Mouse (Mus musculus) neural tube, embryonic 13.5 days (tissue): ENCODE data around the gene Fig4. TPM values are rescaled to one million over a fixed set of nuclear protein-coding genes. Genes with fewer than 3 reads are reported as not detected.

Experiments used
- ATAC-seq: fragments of 200-750 bp; cut with Nextera tagmentation; 2 replicates; pipeline ENCODE4 v1.8.0; 2017; ENCODE audit warnings: low read depth, mild to moderate bottlenecking, moderate TSS enrichment, moderate library complexity
- H3K27ac ChIP-seq: fragments of 300-500 bp; sonication (generic); replicated peaks from 2 replicates; pipeline ENCODE4 v1.5.1; 2015; ENCODE audit warnings: moderate library complexity, mild to moderate bottlenecking, inconsistent platforms
- H3K27me3 ChIP-seq: fragments of 300-500 bp; sonication (generic); 2 replicates; pipeline ENCODE4 v1.6.1; 2015; ENCODE audit warnings: mild to moderate bottlenecking, inconsistent platforms
- H3K36me3 ChIP-seq: fragments of 300-500 bp; sonication (generic); 2 replicates; pipeline ENCODE4 v1.6.1; 2015; ENCODE audit warnings: mild to moderate bottlenecking, inconsistent platforms
- H3K4me1 ChIP-seq: fragments of 300-500 bp; sonication (generic); replicated peaks from 2 replicates; pipeline ENCODE4 v1.6.1; 2015; ENCODE audit warnings: inconsistent platforms
- H3K4me2 ChIP-seq: fragments of 300-500 bp; sonication (generic); 2 replicates; pipeline ENCODE4 v1.6.1; 2015; ENCODE audit warnings: inconsistent platforms, mild to moderate bottlenecking, moderate library complexity
- H3K4me3 ChIP-seq: fragments of 300-500 bp; sonication (generic); 2 replicates; pipeline ENCODE4 v1.5.1; 2015; ENCODE audit warnings: mild to moderate bottlenecking, inconsistent platforms
- H3K9ac ChIP-seq: fragments of 300-500 bp; sonication (generic); 2 replicates; pipeline ENCODE4 v1.6.1; 2015; ENCODE audit warnings: moderate library complexity, mild to moderate bottlenecking, inconsistent platforms
- H3K9me3 ChIP-seq: fragments of 300-500 bp; sonication (generic); 2 replicates; pipeline ENCODE4 v1.6.1; 2016; ENCODE audit warnings: inconsistent platforms
- WGBS: fragments of 180-500 bp; shearing (Covaris S2); methylation state at CpG from one replicate; pipeline ENCODE4 v1.1.7; 2015; 5-methylcytosine and 5-hydroxymethylcytosine counted together
- polyA plus RNA-seq: library from polyadenylated mRNA; unstranded; fragments of >200 nt; fragmentation: Nextera tagmentation; extraction: Ambion mirVana; gene quantifications from 2 replicates; pipeline ENCODE4 v1.2.1, GENCODE M21; 2015

Gene Fig4
- polyA plus RNA-seq, 1 experiment from 2014 or later = 30.9 TPM

- no peak for ATAC-seq
- Histone ChIP-seq H3K27ac (no peak overlapping the region), H3K4me3 (no peak overlapping the region), H3K9me3 (no peaks in the 10 kb centered on the region), H3K4me1 (peaks cover 10% of the 10 kb centered on the region), H3K9ac (no peak overlapping the region), H3K36me3 (no peaks in the 10 kb centered on the region), H3K4me2 (no peak overlapping the region), H3K27me3 (no peaks in the 10 kb centered on the region)
- WGBS = 89% methylated on average over 4 of the region's 4 CpGs
These were observed 151.2 kb downstream of the Fig4 start for GRCm38 (mm10) chr10:41151901-41152300.

GRCm38 (mm10) chr10:41151441-41151840 lies 151.6 kb downstream of the Fig4 start:
- H3K4me2 ChIP-seq = no peak overlapping the region
- no peak overlapping the region for H3K4me3 ChIP-seq
- H3K27me3 ChIP-seq = no peaks in the 10 kb centered on the region; the same call in 1 of the 2 replicates
- ATAC-seq = no peak
- H3K4me1 ChIP-seq = peaks cover 10% of the 10 kb centered on the region
- H3K9me3 ChIP-seq = no peaks in the 10 kb centered on the region
- 69% methylated on average over 18 of the region's 18 CpGs for WGBS
- H3K9ac ChIP-seq = no peak overlapping the region
- H3K27ac ChIP-seq = no peak overlapping the region
- H3K36me3 ChIP-seq = no peaks in the 10 kb centered on the region

DNA sequence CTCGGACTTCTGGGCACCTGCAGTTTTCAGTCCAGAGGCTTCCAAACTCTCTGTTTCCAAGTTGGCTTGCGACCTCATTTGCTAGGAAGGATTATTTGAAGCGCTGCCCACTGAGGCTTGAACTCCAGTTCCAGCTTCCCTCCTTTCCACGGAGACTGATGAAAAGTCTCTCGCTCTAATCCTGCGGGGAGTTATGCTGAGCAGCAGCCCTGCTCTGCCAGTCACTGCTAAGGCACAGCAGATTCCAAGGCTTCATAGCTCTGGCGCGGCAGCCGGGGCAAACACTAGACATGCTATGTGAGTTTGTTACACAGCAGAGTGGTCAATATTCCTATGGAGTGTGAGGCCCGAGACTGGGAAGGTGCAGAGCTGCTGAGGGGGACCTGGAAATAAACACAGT lies 152.0 kb downstream of the Fig4 start:
- H3K4me2 ChIP-seq = no peak overlapping the region
- peaks cover 10% of the 10 kb centered on the region for H3K4me1 ChIP-seq
- no peak overlapping the region for H3K4me3 ChIP-seq
- no peaks in the 10 kb centered on the region for H3K9me3 ChIP-seq
- no peak overlapping the region for H3K27ac ChIP-seq
- 78% methylated on average over 10 of the region's 10 CpGs for WGBS
- ATAC-seq = no peak
- H3K27me3 ChIP-seq = no peaks in the 10 kb centered on the region; the same call in 1 of the 2 replicates
- no peaks in the 10 kb centered on the region for H3K36me3 ChIP-seq
- H3K9ac ChIP-seq = no peak overlapping the region

GRCm38 (mm10) chr10:41150496-41150895 lies 152.6 kb downstream of the Fig4 start:
- Histone ChIP-seq H3K4me3 (no peak overlapping the region), H3K27ac (no peak overlapping the region), H3K9me3 (no peaks in the 10 kb centered on the region), H3K4me2 (no peak overlapping the region), H3K4me1 (peaks cover 10% of the 10 kb centered on the region), H3K9ac (no peak overlapping the region), H3K36me3 (no peaks in the 10 kb centered on the region), H3K27me3 (no peaks in the 10 kb centered on the region; the same call in 1 of the 2 replicates)
- no peak for ATAC-seq
- 78% methylated on average over 2 of the region's 2 CpGs for WGBS

- no peaks in the 10 kb centered on the region for H3K36me3 ChIP-seq
- peaks cover 10% of the 10 kb centered on the region for H3K4me1 ChIP-seq
- no peak overlapping the region for H3K4me3 ChIP-seq
- ATAC-seq = no peak
- H3K9me3 ChIP-seq = no peaks in the 10 kb centered on the region
- H3K4me2 ChIP-seq = no peak overlapping the region
- H3K27me3 ChIP-seq = no peaks in the 10 kb centered on the region; the same call in 1 of the 2 replicates
- no peak overlapping the region for H3K9ac ChIP-seq
- 80% methylated on average over 3 of the region's 3 CpGs for WGBS
- H3K27ac ChIP-seq = no peak overlapping the region
These were observed 153.8 kb downstream of the Fig4 start for GRCm38 (mm10) chr10:41149307-41149706.

GRCm38 (mm10) chr10:41146141-41146540 lies 156.9 kb downstream of the Fig4 start:
- Histone ChIP-seq H3K27ac (no peak overlapping the region), H3K36me3 (no peaks in the 10 kb centered on the region), H3K9ac (no peak overlapping the region), H3K27me3 (no peaks in the 10 kb centered on the region; the same call in 1 of the 2 replicates), H3K4me3 (no peak overlapping the region), H3K4me2 (no peak overlapping the region), H3K4me1 (peaks cover 4% of the 10 kb centered on the region), H3K9me3 (no peaks in the 10 kb centered on the region)
- WGBS = 64% methylated on average over 2 of the region's 2 CpGs
- no peak for ATAC-seq

Other genes starting within 250 kb of the Fig4 start
- 0.22 TPM in 1 of 2 replicates, not detected in the other for gene Gpr6, start 231.0 kb downstream of the Fig4 start, polyA plus RNA-seq
- 0.10 and 0.17 TPM in 2 replicates for gene Ak9, start 720 bp upstream of the Fig4 start, polyA plus RNA-seq
- gene Zbtb24, start 147.1 kb upstream of the Fig4 start, polyA plus RNA-seq = 19.3 and 21.6 TPM in 2 replicates
- gene Mical1, start 173.1 kb upstream of the Fig4 start, polyA plus RNA-seq = 35.3 and 36.0 TPM in 2 replicates
- gene Smpd2, start 187.1 kb upstream of the Fig4 start, polyA plus RNA-seq = 28.4 and 33.8 TPM in 2 replicates
- gene Ppil6, start 187.2 kb upstream of the Fig4 start, polyA plus RNA-seq = 1.9 and 2.3 TPM in 2 replicates
- 63.5 and 71.8 TPM in 2 replicates for gene Cd164, start 216.2 kb upstream of the Fig4 start, polyA plus RNA-seq